Mouse (Mus musculus): ENCODE measurements around the gene Sptbn1.

Gene Sptbn1

DNA sequence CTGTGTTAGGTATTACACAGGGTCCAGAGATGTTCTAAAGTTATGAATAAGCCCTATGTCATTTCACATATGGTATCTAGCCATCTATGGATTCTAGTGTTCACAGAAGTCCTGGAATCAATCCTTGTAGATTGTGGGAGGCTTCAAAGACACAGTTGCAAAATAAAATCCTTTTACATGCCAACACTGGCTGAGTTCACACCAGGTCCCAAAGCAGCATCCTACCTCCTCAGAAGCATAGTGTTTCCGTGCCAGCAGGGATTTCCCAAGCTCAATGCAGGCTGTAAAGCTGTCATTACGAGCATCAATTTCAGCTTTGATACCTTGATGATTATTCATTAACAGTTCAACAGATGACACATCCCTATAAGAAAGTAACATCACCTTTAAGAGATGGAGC lies 154.3 kb downstream of the Sptbn1 start:
- DNase-seq, result no peak

DNA sequence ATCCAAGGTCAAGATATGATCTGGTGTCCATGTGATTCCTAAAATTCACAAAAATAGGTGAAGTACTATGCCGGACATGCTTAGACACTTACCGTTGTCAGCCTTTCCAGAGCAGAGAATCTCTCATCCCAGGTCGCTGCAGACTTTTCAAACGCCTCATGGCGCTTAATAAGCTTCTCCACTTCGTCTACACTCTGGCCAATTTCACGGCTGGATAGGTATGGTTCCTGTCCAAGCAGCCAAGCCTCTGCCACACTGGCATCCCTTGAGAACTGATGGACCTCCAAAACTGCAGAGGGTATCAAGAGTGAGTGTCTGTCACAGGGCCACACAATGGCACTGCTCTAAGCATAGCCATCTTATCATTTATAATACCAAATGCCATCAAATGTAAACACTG lies 157.3 kb downstream of the Sptbn1 start:
- DNase-seq, result no peak

DNA sequence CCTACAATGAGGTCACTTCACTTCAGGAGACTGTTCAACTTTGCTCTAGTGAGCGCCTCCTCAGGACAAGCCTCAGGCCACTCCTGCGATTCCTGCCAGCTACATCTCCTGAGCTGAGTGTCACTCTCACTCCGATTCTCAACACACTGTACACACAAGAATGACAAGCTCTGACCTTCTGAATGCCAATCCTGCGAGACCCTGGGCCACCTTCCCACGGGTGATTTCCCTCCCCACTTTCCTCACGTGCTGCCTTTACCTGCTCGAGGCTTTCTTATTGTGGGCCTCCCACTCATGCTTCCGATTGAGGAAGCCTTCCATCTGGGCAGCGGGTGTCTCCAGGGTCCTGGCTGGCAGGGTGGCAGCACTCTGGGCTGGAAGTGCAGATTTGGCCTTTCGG lies 163.8 kb downstream of the Sptbn1 start:
- no peak for DNase-seq

DNA sequence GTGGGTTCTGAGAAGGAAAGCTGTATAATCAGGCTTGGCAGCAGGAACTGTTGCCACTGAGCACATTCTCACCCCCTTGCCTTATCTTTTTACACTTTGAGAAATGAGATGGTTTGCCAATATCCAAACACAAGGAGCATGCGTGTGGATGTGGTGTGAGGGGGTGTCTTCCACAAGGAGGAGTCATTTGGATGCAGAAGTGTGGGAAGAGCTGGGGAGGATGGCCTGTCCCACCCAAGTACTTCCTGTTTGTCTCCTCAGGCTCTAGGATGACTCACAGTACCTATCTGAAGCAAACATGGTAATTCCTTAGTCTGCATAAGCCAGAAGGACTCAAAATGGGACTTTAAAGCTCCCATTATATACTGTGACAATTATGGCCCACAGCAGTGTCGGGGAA lies 165.4 kb downstream of the Sptbn1 start:
- no peak for DNase-seq

DNA sequence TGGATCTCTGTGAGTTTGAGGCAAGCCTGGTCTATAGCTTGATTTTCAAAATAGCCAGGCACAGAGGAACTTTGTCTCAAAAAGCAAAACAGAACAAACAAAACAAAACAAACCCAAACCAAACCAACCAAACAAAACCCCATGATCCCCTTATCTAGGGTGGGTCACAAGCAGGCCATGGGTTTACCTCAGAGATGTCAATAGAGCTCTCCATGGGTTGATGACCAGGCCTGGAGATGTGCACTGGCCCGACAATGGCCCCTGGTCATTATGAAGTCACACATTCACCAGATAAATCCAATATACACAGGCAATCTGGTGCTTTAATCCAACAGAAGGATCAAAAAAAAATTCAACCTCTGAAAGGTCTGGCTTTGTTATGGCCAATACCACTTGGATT lies 166.2 kb downstream of the Sptbn1 start:
- DNase-seq, result no peak

DNA sequence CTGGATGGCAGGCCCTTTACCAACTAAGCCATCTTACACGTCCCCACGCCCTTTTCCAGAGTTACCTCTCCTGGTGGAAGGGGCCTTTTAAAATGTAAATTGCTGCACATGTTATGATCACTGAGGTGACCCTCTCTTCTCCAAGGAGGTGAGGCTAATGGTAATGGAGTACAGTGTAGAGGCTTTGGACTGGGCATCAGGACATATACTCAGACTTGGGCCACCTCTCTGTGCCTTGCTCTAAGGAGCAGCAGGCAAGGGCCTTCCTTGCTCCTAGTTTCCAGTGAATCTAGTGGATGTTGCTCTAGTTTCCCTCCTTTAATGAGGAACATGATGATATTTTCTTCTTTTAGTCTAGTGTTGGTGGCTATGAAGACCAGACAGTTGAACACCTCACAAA lies 166.8 kb downstream of the Sptbn1 start:
- no peak for DNase-seq

DNA sequence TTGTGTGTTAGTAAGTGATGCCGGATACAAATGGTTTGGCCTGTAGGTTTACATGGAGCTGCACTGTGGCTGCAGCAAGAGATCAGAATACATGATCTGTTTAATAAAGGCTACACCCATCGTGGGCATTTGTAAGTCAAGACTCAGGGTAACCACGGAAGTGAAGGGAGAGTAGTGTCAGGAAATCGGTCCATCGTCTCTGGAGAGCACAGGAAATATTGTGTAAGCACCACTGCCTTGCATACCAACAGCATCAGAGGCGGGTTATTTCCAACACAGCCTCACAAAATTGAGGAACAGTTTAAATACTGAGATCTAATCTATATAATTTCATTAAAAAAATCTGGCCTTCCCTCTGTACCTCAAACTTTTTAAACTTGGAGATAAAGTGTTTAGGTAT lies 168.1 kb downstream of the Sptbn1 start:
- no peak for DNase-seq

DNA sequence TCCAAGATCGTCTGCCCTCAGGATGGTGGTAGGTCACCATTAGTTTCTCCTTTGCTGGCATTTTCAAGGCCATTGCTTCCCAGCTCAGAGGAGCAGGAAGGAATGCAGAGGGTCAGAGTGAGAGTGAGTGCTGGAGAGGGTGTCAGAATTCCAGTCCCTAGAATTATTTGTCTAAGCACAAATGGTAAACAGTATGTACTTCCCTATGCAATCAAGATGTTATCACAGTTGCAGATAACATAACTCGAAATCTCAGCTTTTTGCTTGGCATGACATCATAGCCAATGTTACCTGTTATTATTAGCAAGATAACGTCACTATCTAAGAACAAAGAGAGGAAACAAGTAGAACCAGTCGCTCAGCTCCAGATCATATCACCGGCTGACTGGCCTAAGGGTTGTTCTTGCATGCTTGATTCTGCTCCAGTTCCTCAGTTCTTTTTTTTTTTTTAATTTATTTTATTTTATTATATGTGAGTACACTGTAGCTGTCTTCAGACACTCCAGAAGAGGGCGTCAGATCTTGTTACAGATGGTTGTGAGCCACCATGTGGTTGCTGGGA lies 172.7 kb downstream of the Sptbn1 start:
- no peak for DNase-seq

DNA sequence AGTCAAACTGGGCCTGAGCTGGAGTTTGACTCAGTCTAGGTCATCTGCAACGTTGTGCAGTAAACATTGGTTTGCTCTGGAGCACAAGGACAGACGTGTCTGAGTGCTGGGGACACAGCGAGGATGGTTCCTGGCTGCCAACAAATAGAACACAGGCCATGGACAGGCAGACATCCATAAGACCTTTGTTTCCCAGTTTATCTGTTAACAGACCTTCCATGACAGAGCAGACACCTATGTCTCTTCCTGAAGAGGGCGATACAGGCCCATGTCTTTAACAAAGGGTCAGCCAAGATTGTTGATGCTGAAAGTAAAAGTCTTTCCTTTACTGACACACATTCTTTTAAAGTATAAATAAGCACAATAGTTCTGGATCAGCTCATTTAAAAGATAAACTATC lies 176.1 kb downstream of the Sptbn1 start:
- DNase-seq, result no peak

DNA sequence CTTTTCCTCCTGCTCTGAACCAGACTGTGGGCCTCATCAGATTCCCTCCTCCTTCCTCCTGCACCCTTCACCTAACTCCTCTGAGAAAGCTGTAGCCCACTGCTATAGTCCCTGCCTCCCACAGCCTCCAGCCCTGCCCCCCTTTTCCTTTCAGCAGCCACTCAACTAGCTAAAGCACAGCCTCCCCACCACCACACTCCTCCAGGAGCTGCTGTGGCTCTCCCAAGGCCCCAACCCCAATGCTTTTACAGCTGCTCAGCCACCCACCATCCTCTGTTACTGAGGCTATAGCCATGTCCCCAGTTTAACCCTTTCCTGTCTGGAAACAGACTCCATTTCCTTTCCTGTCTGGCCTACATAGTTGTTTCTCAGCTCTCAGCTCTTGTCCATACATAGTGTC lies 182.9 kb downstream of the Sptbn1 start:
- no peak for DNase-seq

DNA sequence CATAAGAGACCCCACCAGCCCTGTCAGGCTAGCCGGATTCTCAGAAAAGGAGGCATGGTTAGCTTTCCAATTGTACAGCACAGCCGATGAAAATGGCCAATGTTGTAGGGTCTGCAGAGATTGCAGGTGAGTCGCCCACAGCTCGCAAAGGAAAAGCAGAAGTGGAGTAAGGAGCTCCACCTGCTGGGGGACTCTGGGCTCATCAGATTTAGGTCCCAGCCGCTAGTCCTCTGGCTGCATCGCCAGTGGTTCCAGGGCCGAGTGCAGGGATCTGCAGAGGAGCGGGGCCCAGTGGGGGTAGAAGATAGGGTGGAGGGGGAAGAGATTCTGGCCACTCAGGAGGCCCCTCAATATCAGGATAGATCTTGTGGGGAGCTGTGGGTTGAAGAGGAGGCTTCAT lies 210.7 kb downstream of the Sptbn1 start:
- no peak for DNase-seq
